Mouse (Mus musculus) stomach, postnatal 0 days (tissue): ENCODE results near the gene Ntm.

ENCODE experiments used
- CTCF ChIP-seq: IDR thresholded peaks from 2 replicates; pipeline ENCODE4 v1.5.1; 2016; ENCODE audit warnings: antibody characterized with exemption, low read depth, mild to moderate bottlenecking, moderate library complexity
- EP300 ChIP-seq: optimal IDR thresholded peaks from 2 replicates; pipeline ENCODE3; 2016; ENCODE audit warnings: antibody characterized with exemption

DNA sequence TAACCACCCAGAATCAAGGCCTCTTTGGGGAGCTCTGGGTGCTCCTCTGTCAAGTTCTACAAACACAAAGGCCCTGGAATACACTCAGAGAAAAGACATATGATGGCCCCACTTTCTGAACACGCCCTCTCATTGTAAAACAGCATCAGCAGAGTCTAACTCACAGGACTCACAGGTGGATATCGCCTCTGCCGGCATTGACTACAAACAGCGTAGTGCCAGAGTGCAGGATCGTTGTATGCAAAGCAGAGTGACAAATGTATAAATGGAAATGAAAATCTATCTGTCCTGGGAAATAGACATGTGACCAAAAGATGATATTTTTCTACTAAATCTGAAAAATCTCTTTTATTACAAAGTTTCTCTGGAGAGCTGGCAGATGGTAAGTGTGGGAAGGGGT is 314.7 kb downstream of the Ntm start:
- no peak for TF ChIP-seq CTCF
- TF ChIP-seq EP300: no peak
